Mouse (Mus musculus) limb, embryonic 14.5 days (tissue): ENCODE measurements around the gene Orai3. TPM values are rescaled to one million over a fixed set of nuclear protein-coding genes. Genes with fewer than 3 reads are reported as not detected.
A peak's percentile ranks its signal among the peaks of the same experiment; 100 is the strongest.
"Not testable (repeated sequence)": the region's sequence is repeated elsewhere in the genome, so short reads cannot be mapped to it uniquely, and the experiment has no call there.

ENCODE experiments used
- ATAC-seq: fragments of 200-750 bp; cut with Nextera tagmentation; 2 replicates; pipeline ENCODE4 v1.8.0; 2017; ENCODE audit warnings: low read depth, moderate number of reproducible peaks, moderate TSS enrichment; ENCODE audit not compliant: low FRiP score
- DNase-seq: peaks from one replicate; pipeline ENCODE4 v3.0.0-alpha.2; 2015; ENCODE audit warnings: low spot score
- H3K27ac ChIP-seq: fragments of 300-500 bp; sonication (generic); replicated peaks from 2 replicates; pipeline ENCODE4 v1.5.1; 2014; ENCODE audit warnings: low read depth, mild to moderate bottlenecking, low read length, moderate library complexity, mixed read lengths
- H3K27me3 ChIP-seq: fragments of 300-500 bp; sonication (generic); 2 replicates; pipeline ENCODE4 v1.6.1; 2014; ENCODE audit warnings: low read length, mixed read lengths; ENCODE audit not compliant: control insufficient read depth, insufficient read depth
- H3K36me3 ChIP-seq: fragments of 300-500 bp; sonication (generic); 2 replicates; pipeline ENCODE4 v1.6.1; 2014; ENCODE audit warnings: mild to moderate bottlenecking, low read length, moderate library complexity, mixed read lengths; ENCODE audit not compliant: control insufficient read depth, insufficient read depth
- H3K4me1 ChIP-seq: fragments of 300-500 bp; sonication (generic); 2 replicates; pipeline ENCODE4 v1.6.1; 2014; ENCODE audit warnings: antibody characterized with exemption, low read length, mixed read lengths; ENCODE audit not compliant: control insufficient read depth, insufficient read depth
- H3K4me2 ChIP-seq: fragments of 300-500 bp; sonication (generic); replicated peaks from 2 replicates; pipeline ENCODE4 v1.6.1; 2014; ENCODE audit warnings: low read depth, mild to moderate bottlenecking, low read length, moderate library complexity; ENCODE audit not compliant: severe bottlenecking
- H3K4me3 ChIP-seq: fragments of 300-500 bp; sonication (generic); replicated peaks from 2 replicates; pipeline ENCODE4 v1.5.1; 2014; ENCODE audit warnings: low read length
- H3K9ac ChIP-seq: fragments of 300-500 bp; sonication (generic); 2 replicates; pipeline ENCODE4 v1.6.1; 2014; ENCODE audit warnings: mild to moderate bottlenecking, low read depth, low read length, moderate library complexity; ENCODE audit not compliant: severe bottlenecking
- H3K9me3 ChIP-seq: fragments of 300-500 bp; sonication (generic); 2 replicates; pipeline ENCODE4 v1.6.1; 2016; ENCODE audit warnings: low read length; ENCODE audit not compliant: control insufficient read depth
- POLR2A ChIP-seq: fragments of 200-500 bp; IDR thresholded peaks from 2 replicates; pipeline ENCODE4 v1.8.0; 2012; ENCODE audit warnings: inconsistent platforms, mild to moderate bottlenecking, moderate library complexity, borderline replicate concordance; ENCODE audit not compliant: insufficient read depth, insufficient read length; ENCODE audit errors: extremely low read depth
- WGBS: fragments of 180-500 bp; shearing (Covaris S2); extraction: QIAGEN DNeasy Blood & Tissue Kit; methylation state at CpG from one replicate; pipeline ENCODE4 v1.1.7; 2014; 5-methylcytosine and 5-hydroxymethylcytosine counted together
- polyA plus RNA-seq, 2 experiments: library from polyadenylated mRNA; depleted of rRNA in 1 of 2; stranded (reverse) in 1 of 2; unstranded in 1 of 2; fragments of >200 nt; fragmentation: Nextera tagmentation in 1 of 2; extraction: Ambion mirVana in 1 of 2; gene quantifications; 2 replicates each; pipeline versions ENCODE4 v1.2.1 to v1.2.3; 2012 to 2014

Orai3 gene
- polyA plus RNA-seq (2012; rRNA removed) (22.8 and 29.6 TPM in 2 replicates), polyA plus RNA-seq (2014; fragmentation: Nextera tagmentation; extraction: Ambion mirVana) (10.5 and 11.6 TPM in 2 replicates)

GRCm38 (mm10) chr7:127769651-127770038 is at the start of gene Orai3:
Gene Orai3 (plus strand): TSS chr7:127769815.
- peak; percentile 54; the same call in 1 of the 2 replicates for TF ChIP-seq POLR2A
- H3K27me3 ChIP-seq: no peaks in the 10 kb centered on the region
- peak within 1 kb of the TSS; percentile 92 for H3K4me2 ChIP-seq
- H3K36me3 ChIP-seq: peaks cover 39% of the 10 kb centered on the region
- peak within 1 kb of the TSS; percentile 70 for H3K4me3 ChIP-seq
- ATAC-seq: peak; percentile 64
- peaks cover 10% of the 10 kb centered on the region for H3K4me1 ChIP-seq
- H3K27ac ChIP-seq: peak within 1 kb of the TSS; percentile 94
- 0% methylated on average over 24 of the region's 24 CpGs for WGBS
- peak within 1 kb of the TSS; percentile 81 for H3K9ac ChIP-seq
- H3K9me3 ChIP-seq: no peaks in the 10 kb centered on the region
- peak; percentile 89 for DNase-seq

GRCm38 (mm10) chr7:127725490-127725889 is 44.1 kb upstream of the Orai3 start:
- 60% methylated on average over 2 of the region's 2 CpGs for WGBS
- Histone ChIP-seq H3K27ac (no peak overlapping the region), H3K4me3 (no peak overlapping the region), H3K9ac (no peak overlapping the region), H3K27me3 (no peaks in the 10 kb centered on the region), H3K36me3 (no peaks in the 10 kb centered on the region), H3K9me3 (no peaks in the 10 kb centered on the region), H3K4me2 (no peak overlapping the region), H3K4me1 (no peaks in the 10 kb centered on the region)
- TF ChIP-seq POLR2A: no peak
- DNase-seq (no peak), ATAC-seq (no peak)

GRCm38 (mm10) chr7:127725924-127726323 is 43.7 kb upstream of the Orai3 start:
- Histone ChIP-seq H3K9me3 (no peaks in the 10 kb centered on the region), H3K27me3 (no peaks in the 10 kb centered on the region), H3K9ac (no peak overlapping the region), H3K4me2 (no peak overlapping the region), H3K36me3 (no peaks in the 10 kb centered on the region), H3K27ac (no peak overlapping the region), H3K4me3 (no peak overlapping the region), H3K4me1 (no peaks in the 10 kb centered on the region)
- TF ChIP-seq POLR2A: no peak
- ATAC-seq (no peak), DNase-seq (no peak)
- 64% methylated on average over 6 of the region's 6 CpGs for WGBS

- H3K27ac ChIP-seq: no peak overlapping the region
- no peak overlapping the region for H3K4me2 ChIP-seq
- WGBS: 84% methylated on average over 7 of the region's 7 CpGs
- no peak for ATAC-seq
- no peak overlapping the region for H3K9ac ChIP-seq
- H3K4me3 ChIP-seq: no peak overlapping the region
- no peaks in the 10 kb centered on the region for H3K27me3 ChIP-seq
- TF ChIP-seq POLR2A: no peak
- H3K9me3 ChIP-seq: no peaks in the 10 kb centered on the region
- no peak for DNase-seq
- no peaks in the 10 kb centered on the region for H3K36me3 ChIP-seq
- no peaks in the 10 kb centered on the region for H3K4me1 ChIP-seq
These were observed 41.7 kb upstream of the Orai3 start for GRCm38 (mm10) chr7:127727898-127728297.

GRCm38 (mm10) chr7:127730170-127730569 is 39.4 kb upstream of the Orai3 start:
- Histone ChIP-seq H3K4me3 (no peak overlapping the region), H3K4me2 (no peak overlapping the region), H3K27me3 (no peaks in the 10 kb centered on the region), H3K27ac (no peak overlapping the region), H3K36me3 (no peaks in the 10 kb centered on the region), H3K9ac (no peak overlapping the region), H3K4me1 (no peaks in the 10 kb centered on the region), H3K9me3 (no peaks in the 10 kb centered on the region)
- no peak for TF ChIP-seq POLR2A
- WGBS: 62% methylated on average over 4 of the region's 4 CpGs
- DNase-seq (no peak), ATAC-seq (no peak)

GRCm38 (mm10) chr7:127732066-127732465 is 37.5 kb upstream of the Orai3 start, which contains the start of gene Ctf2:
Gene Ctf2 (minus strand): TSS chr7:127732166.
- H3K4me2 ChIP-seq, H3K4me3 ChIP-seq, H3K27me3 ChIP-seq, H3K9me3 ChIP-seq, H3K9ac ChIP-seq, ATAC-seq, H3K27ac ChIP-seq, H3K36me3 ChIP-seq, H3K4me1 ChIP-seq, DNase-seq: not testable (repeated sequence)
- WGBS: no CpG with 5 or more reads among the region's 5 CpGs
